Mouse (Mus musculus): ENCODE results near the gene Zfp987.
"Not testable (repeated sequence)": the region's sequence is repeated elsewhere in the genome, so short reads cannot be mapped to it uniquely, and the experiment has no call there.

Zfp987 gene

GRCm38 (mm10) chr4:146096998-146097397 lies at the start of gene Zfp987:
TSS of gene Zfp987 (plus strand) at chr4:146097298.
- not testable (repeated sequence) for ATAC-seq (ENCODE audit: insufficient number of reproducible peaks, low FRiP score, low TSS enrichment)

GRCm38 (mm10) chr4:146052536-146052935 lies 44.6 kb upstream of the Zfp987 start:
- not testable (repeated sequence) for ATAC-seq (ENCODE audit: insufficient number of reproducible peaks, low FRiP score, low TSS enrichment)

DNA sequence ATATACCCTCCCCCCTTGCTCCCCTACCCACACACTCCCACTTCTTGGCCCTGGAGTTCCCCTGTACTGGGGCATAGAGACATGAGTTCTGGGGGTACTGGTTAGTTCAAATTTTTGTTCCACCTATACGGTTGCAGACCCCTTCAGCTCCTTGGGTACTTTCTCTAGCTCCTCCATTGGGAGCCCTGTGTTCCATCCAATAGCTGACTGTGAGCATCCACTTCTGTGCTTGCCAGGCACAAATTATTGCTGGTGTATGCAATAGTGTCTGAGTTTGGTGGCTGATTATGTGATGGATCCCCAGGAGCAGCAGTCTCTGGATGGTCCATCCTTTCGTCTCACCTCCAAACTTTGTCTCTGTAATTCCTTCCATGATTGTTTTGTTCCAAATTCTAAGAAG lies 43.7 kb upstream of the Zfp987 start:
- not testable (repeated sequence) for ATAC-seq (ENCODE audit: insufficient number of reproducible peaks, low FRiP score, low TSS enrichment)

DNA sequence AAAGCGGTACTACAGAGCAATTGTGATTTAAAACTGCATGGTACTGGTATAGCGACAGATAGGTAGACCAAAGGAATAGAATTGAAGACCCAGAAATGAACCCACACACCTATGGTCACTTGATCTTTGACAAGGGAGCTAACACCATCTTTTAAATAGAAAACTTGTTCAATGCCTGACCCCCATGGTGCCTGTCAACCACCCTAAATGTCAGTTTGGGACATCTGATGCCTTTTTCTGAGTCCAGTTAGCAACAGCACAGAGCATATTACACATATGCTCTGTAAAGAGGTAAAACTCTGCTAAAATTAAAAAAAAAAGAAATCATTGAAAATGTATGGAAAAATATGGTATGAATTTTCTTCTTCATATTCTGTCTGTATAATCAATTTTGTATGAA lies 41.8 kb upstream of the Zfp987 start:
- no peak for ATAC-seq (ENCODE audit: insufficient number of reproducible peaks, low FRiP score, low TSS enrichment)

DNA sequence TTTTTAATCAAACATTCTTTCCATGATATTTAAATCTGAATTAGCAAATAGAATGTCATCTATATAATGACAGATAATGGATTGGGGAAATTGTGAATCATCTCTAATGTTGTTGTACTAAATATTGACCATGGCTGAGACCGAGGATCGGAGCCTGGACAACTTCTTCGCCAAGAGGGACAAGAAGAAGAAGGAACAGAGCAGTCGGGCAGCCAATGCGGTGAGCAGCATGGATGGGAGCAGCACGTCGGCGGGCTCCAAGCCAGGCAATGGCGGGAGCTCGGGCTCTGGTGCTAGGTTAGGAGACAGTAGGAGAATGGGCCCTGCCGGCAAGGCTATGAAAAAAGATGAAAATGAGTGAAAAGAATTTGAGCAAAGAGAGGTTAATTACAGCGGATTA lies 38.5 kb upstream of the Zfp987 start:
- not testable (repeated sequence) for ATAC-seq (ENCODE audit: insufficient number of reproducible peaks, low FRiP score, low TSS enrichment)

DNA sequence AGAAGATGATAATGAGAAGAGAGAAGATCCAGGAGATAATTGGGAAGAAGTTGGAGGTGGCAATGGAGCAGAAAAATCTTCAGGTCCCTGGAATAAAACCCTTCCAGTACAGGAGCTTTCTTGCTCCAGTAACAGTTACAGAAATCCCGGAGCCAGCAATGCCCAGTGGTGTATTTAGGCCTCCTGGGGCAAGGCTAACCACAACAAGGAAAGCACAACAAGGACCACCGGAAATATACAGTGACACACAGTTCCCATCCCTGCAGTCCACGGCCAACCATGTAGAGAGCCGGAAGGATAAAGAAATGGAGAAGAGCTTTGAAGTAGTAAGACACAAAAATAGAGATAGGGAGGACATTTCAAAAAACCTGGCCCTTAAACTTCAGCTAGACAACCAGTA lies 38.0 kb upstream of the Zfp987 start:
- ATAC-seq (ENCODE audit: insufficient number of reproducible peaks, low FRiP score, low TSS enrichment): not testable (repeated sequence)

- not testable (repeated sequence) for ATAC-seq (ENCODE audit: insufficient number of reproducible peaks, low FRiP score, low TSS enrichment)
These were observed 37.0 kb upstream of the Zfp987 start for GRCm38 (mm10) chr4:146059974-146060693.

GRCm38 (mm10) chr4:146061082-146061481 lies 36.0 kb upstream of the Zfp987 start:
- ATAC-seq (ENCODE audit: insufficient number of reproducible peaks, low FRiP score, low TSS enrichment): not testable (repeated sequence)

DNA sequence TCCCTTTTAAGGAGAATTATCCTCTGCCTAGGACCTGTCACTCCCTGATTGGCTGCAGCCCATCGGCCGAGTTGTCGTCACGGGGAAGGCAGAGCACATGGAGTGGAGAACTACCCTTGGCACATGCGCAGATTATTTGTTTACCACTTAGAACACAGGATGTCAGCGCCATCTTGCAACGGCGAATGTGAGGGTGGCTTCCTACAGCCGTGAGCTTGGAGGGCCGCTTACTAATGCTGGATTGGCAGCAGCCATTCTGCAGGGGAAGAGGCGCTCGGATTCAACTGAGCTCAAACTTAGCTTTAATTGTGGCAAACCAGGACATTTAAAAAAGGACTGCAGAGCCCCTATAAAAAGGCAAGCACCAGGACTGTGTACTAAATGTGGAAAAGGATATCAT lies 35.1 kb upstream of the Zfp987 start:
- ATAC-seq (ENCODE audit: insufficient number of reproducible peaks, low FRiP score, low TSS enrichment): not testable (repeated sequence)

DNA sequence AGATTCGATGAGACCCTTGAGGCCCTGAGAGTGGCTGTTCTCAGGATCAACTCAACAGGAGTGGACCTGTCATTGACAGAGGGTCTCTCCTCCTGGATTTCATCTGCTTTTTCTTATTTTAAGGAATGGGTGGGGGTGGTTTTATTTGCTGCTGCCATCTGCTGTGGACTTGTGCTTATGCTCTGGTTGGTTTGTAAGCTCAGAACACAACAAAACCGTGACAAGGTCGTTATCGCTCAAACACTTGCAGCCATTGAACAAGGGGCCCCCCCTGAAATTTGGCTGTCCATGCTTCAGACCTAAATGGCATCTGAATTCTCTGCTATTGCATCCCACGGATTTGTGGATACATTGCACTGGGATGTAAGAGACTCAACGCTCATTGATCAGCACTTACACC lies 34.1 kb upstream of the Zfp987 start:
- ATAC-seq (ENCODE audit: insufficient number of reproducible peaks, low FRiP score, low TSS enrichment): not testable (repeated sequence)

GRCm38 (mm10) chr4:146063621-146064020 lies 33.5 kb upstream of the Zfp987 start:
- ATAC-seq (ENCODE audit: insufficient number of reproducible peaks, low FRiP score, low TSS enrichment): not testable (repeated sequence)

GRCm38 (mm10) chr4:146064807-146065206 lies 32.3 kb upstream of the Zfp987 start:
- ATAC-seq (ENCODE audit: insufficient number of reproducible peaks, low FRiP score, low TSS enrichment): not testable (repeated sequence)

DNA sequence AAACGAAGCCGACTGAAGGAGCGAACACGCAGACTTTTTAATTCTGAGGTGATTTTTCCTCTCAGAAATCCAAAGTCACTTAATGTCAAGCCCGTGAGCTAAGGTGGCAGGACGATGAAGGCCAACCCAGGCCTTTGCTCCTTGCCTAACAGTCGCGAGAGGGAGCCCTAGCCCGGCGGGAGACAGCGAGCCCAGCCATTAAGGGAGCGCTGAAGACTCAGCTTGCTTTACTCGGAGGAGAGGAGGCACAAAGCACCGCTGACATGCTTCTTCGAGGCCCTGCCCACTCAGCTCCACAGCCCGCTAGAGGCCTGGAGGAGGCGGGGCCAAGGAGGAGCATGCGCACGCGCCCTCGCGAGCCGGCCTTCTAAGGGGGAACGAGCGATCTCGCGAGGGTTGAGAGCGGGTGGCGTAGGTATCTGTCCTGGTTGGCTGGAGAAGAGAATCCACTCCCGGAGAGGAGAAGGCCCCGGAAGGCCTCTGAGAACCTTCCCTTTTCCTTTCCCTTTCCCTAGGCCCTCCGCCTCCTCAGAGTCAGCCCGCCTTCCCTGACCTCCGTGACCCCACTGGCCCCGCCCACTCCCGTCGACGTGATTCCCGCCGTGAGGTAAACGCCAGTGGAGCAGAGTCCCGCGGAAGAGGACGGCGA lies 30.0 kb upstream of the Zfp987 start:
- ATAC-seq (ENCODE audit: insufficient number of reproducible peaks, low FRiP score, low TSS enrichment): not testable (repeated sequence)

GRCm38 (mm10) chr4:146067594-146067993 lies 29.5 kb upstream of the Zfp987 start:
- ATAC-seq (ENCODE audit: insufficient number of reproducible peaks, low FRiP score, low TSS enrichment): not testable (repeated sequence)

- ATAC-seq (ENCODE audit: insufficient number of reproducible peaks, low FRiP score, low TSS enrichment): not testable (repeated sequence)
These were observed 23.8 kb upstream of the Zfp987 start for GRCm38 (mm10) chr4:146073264-146073663.

DNA sequence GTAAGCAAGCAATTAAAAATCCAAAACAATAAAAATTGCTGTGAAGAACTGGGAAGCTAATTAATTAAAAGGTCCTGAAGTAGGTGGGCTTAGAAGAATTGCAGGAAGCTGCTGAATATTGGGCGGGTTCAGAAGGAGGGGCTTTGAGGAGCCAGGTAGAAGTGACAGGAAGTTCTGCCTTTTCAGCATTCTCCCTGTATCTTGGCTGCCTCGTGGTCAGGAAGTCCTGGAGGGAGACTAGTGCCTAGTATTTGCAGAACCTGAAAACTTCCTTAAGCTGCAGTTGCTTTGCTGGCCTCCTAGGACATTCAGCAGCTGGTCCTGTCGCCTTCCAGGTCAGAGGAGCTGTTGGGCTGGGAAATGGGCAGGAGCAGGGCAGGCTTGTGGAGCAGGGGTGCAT lies 4.3 kb downstream of the Zfp987 start:
- not testable (repeated sequence) for ATAC-seq (ENCODE audit: insufficient number of reproducible peaks, low FRiP score, low TSS enrichment)

DNA sequence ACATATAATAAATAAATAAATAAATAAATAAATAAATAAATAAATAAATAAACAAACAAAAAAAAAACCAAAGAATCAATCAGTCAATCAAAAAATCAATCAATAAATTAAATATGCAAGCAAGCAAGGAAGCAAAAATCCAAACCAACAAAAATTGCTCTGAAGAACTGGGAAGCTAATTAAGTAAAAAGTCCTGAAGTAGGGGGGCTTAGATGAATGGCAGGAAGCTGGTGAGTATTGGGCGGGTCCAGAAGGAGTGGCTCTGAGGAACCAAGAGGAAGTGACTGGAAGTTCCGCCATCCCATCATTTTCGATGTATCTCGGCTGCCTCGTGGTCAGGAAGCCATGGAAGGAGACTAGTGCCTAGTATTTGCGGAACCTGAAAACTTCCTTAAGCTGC lies 59.4 kb downstream of the Zfp987 start, which contains the start of gene Zfp600:
Gene Zfp600 (plus strand): TSS at position 301 of the 400 bp plus-strand sequence.
- ATAC-seq (ENCODE audit: insufficient number of reproducible peaks, low FRiP score, low TSS enrichment): not testable (repeated sequence)

- not testable (repeated sequence) for ATAC-seq (ENCODE audit: insufficient number of reproducible peaks, low FRiP score, low TSS enrichment)
These were observed 65.8 kb downstream of the Zfp987 start for GRCm38 (mm10) chr4:146162893-146163292.

- not testable (repeated sequence) for ATAC-seq (ENCODE audit: insufficient number of reproducible peaks, low FRiP score, low TSS enrichment)
These were observed 70.2 kb downstream of the Zfp987 start for GRCm38 (mm10) chr4:146167202-146167832.

- not testable (repeated sequence) for ATAC-seq (ENCODE audit: insufficient number of reproducible peaks, low FRiP score, low TSS enrichment)
These were observed 70.9 kb downstream of the Zfp987 start for GRCm38 (mm10) chr4:146167879-146168532.

Measured in cerebellum, adult (tissue).